Comparison of ENCODE assay signal across 12 mouse cellular contexts in genomic region chr5:134275021-134275420, GRCm38 (mm10). TPM values are rescaled to one million over a fixed set of nuclear protein-coding genes. Genes with fewer than 3 reads are reported as not detected.
DNase-seq lines count a peak whose midpoint lies in the region; ATAC-seq and TF ChIP-seq lines count a peak whose summit lies in the region.
"Had no signal": no experiment of that assay in that cellular context is flagged by ENCODE, and none has a peak within 500 bp of the region (broad histone marks: within the 10 kb centered on the region; RNA-seq: fewer than 3 reads in every experiment).

No protein-coding gene starts in this region.

- no peaks in the 10 kb centered on the region; the same call in 1 of the 2 replicates for H3K79me2 ChIP-seq in heart, adult 2 months (replicated peaks; ENCODE audit: control insufficient read depth, insufficient read depth, low read length)

- H3K4me1 ChIP-seq in heart, adult 2 months (ENCODE audit: control insufficient read depth, insufficient read depth, low read length), result no peaks in the 10 kb centered on the region
- H3K4me1 ChIP-seq in heart, embryonic 10.5 days, result no peaks in the 10 kb centered on the region
- no peaks in the 10 kb centered on the region for H3K4me1 ChIP-seq in forebrain, embryonic 14.5 days (ENCODE audit: control insufficient read depth, insufficient read depth, low read length)
- H3K4me1 ChIP-seq: hindbrain, embryonic 10.5 days had no signal

- H3K9me3 ChIP-seq in heart, embryonic 10.5 days, result no peaks in the 10 kb centered on the region
- H3K9me3 ChIP-seq in forebrain, embryonic 14.5 days (replicated peaks; ENCODE audit: control insufficient read depth, low read length), result no peaks in the 10 kb centered on the region
- H3K9me3 ChIP-seq: hindbrain, embryonic 10.5 days had no signal

- TF ChIP-seq CTCF in heart, adult 2 months (IDR thresholded peaks at IDR 0.05), result peak; percentile 45

- no peaks in the 10 kb centered on the region for H3K27me3 ChIP-seq in heart, adult 2 months (ENCODE audit: control insufficient read depth, insufficient read depth, low read length)
- no peaks in the 10 kb centered on the region for H3K27me3 ChIP-seq in heart, embryonic 10.5 days (ENCODE audit: insufficient read depth, poor library complexity, severe bottlenecking)
- no peaks in the 10 kb centered on the region for H3K27me3 ChIP-seq in forebrain, embryonic 14.5 days (replicated peaks; ENCODE audit: control insufficient read depth, insufficient read depth, low read length)

- peak; percentile 36 to 55 for DNase-seq in heart, adult 2 months
- DNase-seq in heart, embryonic 10.5 days (ENCODE audit: low spot score), result no peak
- peak; percentile 44 for DNase-seq in right cerebral cortex, postnatal 14 days
- DNase-seq in right cerebral cortex, postnatal 36 days (ENCODE audit: low spot score in 2 of 2), result no peak
- DNase-seq in kidney, adult 8-10 months, result peak; percentile 76 to 77
- no peak for DNase-seq in thymus, postnatal 10 days (ENCODE audit: low spot score in 2 of 2)
- DNase-seq in forebrain, embryonic 14.5 days (ENCODE audit: low spot score), result no peak
- DNase-seq: cerebellum, adult 9-10 months; lung, embryonic 14.5 days; thymus, adult 18-20 months had no signal

- peaks cover 2% of the 10 kb centered on the region for H3K36me3 ChIP-seq in heart, adult 2 months (ENCODE audit: control insufficient read depth, insufficient read depth, low read length)
- peaks cover 96% of the 10 kb centered on the region for H3K36me3 ChIP-seq in heart, embryonic 10.5 days
- H3K36me3 ChIP-seq in forebrain, embryonic 14.5 days (ENCODE audit: control insufficient read depth, insufficient read depth, low read length), result peaks cover 94% of the 10 kb centered on the region

- no peak for ATAC-seq in megakaryocyte progenitor cell, adult 5-6 weeks (replicated peaks; ENCODE audit: poor library complexity)
- no peak for ATAC-seq in forebrain, embryonic 14.5 days

- H3K4me2 ChIP-seq in forebrain, embryonic 14.5 days (ENCODE audit: low read length), result no peak overlapping the region
- H3K4me2 ChIP-seq: lung, embryonic 14.5 days had no signal

- WGBS in heart, adult 2 months, result 53% methylated on average over 11 of the region's 11 CpGs
- WGBS in heart, embryonic 10.5 days, result 84% methylated on average over 11 of the region's 11 CpGs
- 92% methylated on average over 11 of the region's 11 CpGs for WGBS in forebrain, embryonic 14.5 days

- peak overlapping the region; percentile 40 for H3K27ac ChIP-seq in heart, adult 2 months
- no peak overlapping the region for H3K27ac ChIP-seq in heart, embryonic 10.5 days
- no peak overlapping the region for H3K27ac ChIP-seq in forebrain, embryonic 14.5 days (ENCODE audit: low read depth, low read length)
- H3K27ac ChIP-seq: hindbrain, embryonic 10.5 days had no signal

- H3K4me3 ChIP-seq in heart, adult 2 months, result no peak overlapping the region
- no peak overlapping the region for H3K4me3 ChIP-seq in heart, embryonic 10.5 days
- no peak overlapping the region for H3K4me3 ChIP-seq in forebrain, embryonic 14.5 days (ENCODE audit: low read depth, low read length)
- H3K4me3 ChIP-seq: hindbrain, embryonic 10.5 days had no signal

- intact Hi-C loops in heart, adult 2 months (cut with DNase I), result loop anchor here (5.0 kb wide), 1 partner anchor 67 kb away; no protein-coding TSS in a partner anchor

- TF ChIP-seq EP300 in heart, adult 2 months (IDR thresholded peaks at IDR 0.05; ENCODE audit: insufficient read depth, low read depth, low read length), result no peak

- no peak for TF ChIP-seq POLR2A in heart, adult 2 months (IDR thresholded peaks at IDR 0.05; ENCODE audit: insufficient read depth, low read depth, low read length)

- no peak overlapping the region for H3K9ac ChIP-seq in heart, adult 2 months (ENCODE audit: low read depth, low read length)
- no peak overlapping the region for H3K9ac ChIP-seq in forebrain, embryonic 14.5 days (ENCODE audit: low read length)
- H3K9ac ChIP-seq: lung, embryonic 14.5 days had no signal

RNA-seq across cellular contexts. Expression of gene Gtf2i, which starts 39.5 kb away (rescaled TPM):
- total RNA-seq in heart, adult 2 months (2021), result 100 to 1,000 TPM; 187 to 210 TPM
- 67.8 and 87.4 TPM in 2 replicates for polyA plus RNA-seq in heart, adult 2 months (2012; rRNA removed)
- 130 and 141 TPM in 2 replicates for polyA plus RNA-seq in heart, embryonic 10.5 days (2016; fragmentation: Nextera tagmentation; extraction: Ambion mirVana)
- 89.9 and 91.0 TPM in 2 replicates for total RNA-seq in megakaryocyte progenitor cell, adult 5-6 weeks (2015)
- total RNA-seq in megakaryocyte progenitor cell, adult 5-6 weeks (2017), result 46.6 and 54.0 TPM in 2 replicates
- 111 and 122 TPM in 2 replicates for polyA plus RNA-seq in forebrain, embryonic 14.5 days (2014; fragmentation: Nextera tagmentation; extraction: Ambion mirVana)

RNA-seq across cellular contexts. Expression of gene Ncf1, which starts 45.6 kb away (rescaled TPM):
- 1 to 10 TPM; 6.7 to 8.2 TPM for total RNA-seq in heart, adult 2 months (2021)
- polyA plus RNA-seq in heart, adult 2 months (2012; rRNA removed), result 3.4 and 5.7 TPM in 2 replicates
- polyA plus RNA-seq in heart, embryonic 10.5 days (2016; fragmentation: Nextera tagmentation; extraction: Ambion mirVana), result 0.96 and 2.2 TPM in 2 replicates
- 139 and 150 TPM in 2 replicates for total RNA-seq in megakaryocyte progenitor cell, adult 5-6 weeks (2015)
- 155 and 185 TPM in 2 replicates for total RNA-seq in megakaryocyte progenitor cell, adult 5-6 weeks (2017)
- 2.2 and 2.7 TPM in 2 replicates for polyA plus RNA-seq in forebrain, embryonic 14.5 days (2014; fragmentation: Nextera tagmentation; extraction: Ambion mirVana)

Comparison
In these comparisons a context has a peak if more than half of its experiments do, and no peak if none do; other contexts are left out.
1. DNase-seq: peak in heart, adult 2 months (2 of 2), right cerebral cortex, postnatal 14 days (single experiment) and kidney, adult 8-10 months (2 of 2); none in heart, embryonic 10.5 days (single experiment), right cerebral cortex, postnatal 36 days (0 of 2), thymus, postnatal 10 days (0 of 2) and forebrain, embryonic 14.5 days (single experiment).